Mouse (Mus musculus) MEL (cell line): Measurements from ENCODE around the gene Ncmap. TPM values are rescaled to one million over a fixed set of nuclear protein-coding genes. Genes with fewer than 3 reads are reported as not detected.

Source experiments
- DNase-seq: peaks from one replicate; pipeline ENCODE4 v3.0.0; 2011; ENCODE audit warnings: low read depth, low spot score
- H3K27ac ChIP-seq: 2 replicates; pipeline ENCODE4 v1.5.1; 2012; ENCODE audit warnings: low read depth, mild to moderate bottlenecking, control low read depth, low read length, moderate library complexity; ENCODE audit not compliant: control insufficient read depth
- H3K27me3 ChIP-seq, 2 experiments: fragments of 150-350 bp in 1 of 2; sonication (generic) in 1 of 2; 2 replicates each; pipeline ENCODE4 v1.6.1; 2012; ENCODE audit warnings: low read length in 2 of 2, mild to moderate bottlenecking in 2 of 2, improper control_type of control experiment in 1 of 2, moderate library complexity in 1 of 2; ENCODE audit not compliant: insufficient read depth in 2 of 2, control insufficient read depth in 1 of 2
- H3K36me3 ChIP-seq, 2 experiments: 2 replicates each; pipeline ENCODE4 v1.6.1; 2012 to 2014; ENCODE audit warnings: low read length in 2 of 2, improper control_type of control experiment in 1 of 2, inconsistent platforms in 1 of 2, mild to moderate bottlenecking in 1 of 2; ENCODE audit not compliant: insufficient read depth in 2 of 2, control insufficient read depth in 1 of 2
- H3K4me1 ChIP-seq, 2 experiments: fragments of 150-350 bp in 1 of 2; sonication (generic) in 1 of 2; 2 replicates each; pipeline ENCODE4 v1.6.1; 2012; ENCODE audit warnings: low read length in 2 of 2, improper control_type of control experiment in 1 of 2, mild to moderate bottlenecking in 1 of 2; ENCODE audit not compliant: insufficient read depth in 2 of 2, control insufficient read depth in 1 of 2
- H3K4me3 ChIP-seq, 2 experiments: fragments of 150-350 bp in 1 of 2; sonication (generic) in 1 of 2; 2 replicates each; pipeline ENCODE4 v1.5.1; 2012; ENCODE audit warnings: low read depth in 2 of 2, low read length in 2 of 2, mild to moderate bottlenecking in 2 of 2, moderate library complexity in 2 of 2, control low read depth in 1 of 2, improper control_type of control experiment in 1 of 2; ENCODE audit not compliant: control insufficient read depth in 1 of 2, insufficient read depth in 1 of 2
- H3K79me2 ChIP-seq: 2 replicates; pipeline ENCODE4 v1.6.1; 2012; ENCODE audit warnings: mild to moderate bottlenecking, low read length, moderate library complexity; ENCODE audit not compliant: control insufficient read depth, poor library complexity, insufficient read depth
- H3K9ac ChIP-seq: 2 replicates; pipeline ENCODE4 v1.6.1; 2012; ENCODE audit warnings: low read depth, mild to moderate bottlenecking, control low read depth, low read length, moderate library complexity; ENCODE audit not compliant: control insufficient read depth, poor library complexity, severe bottlenecking
- H3K9me3 ChIP-seq: fragments of 150-350 bp; sonication (generic); replicated peaks from 2 replicates; pipeline ENCODE4 v1.6.1; 2012; ENCODE audit warnings: mild to moderate bottlenecking, low read length, improper control_type of control experiment, moderate library complexity; ENCODE audit not compliant: insufficient read depth
- BHLHE40 ChIP-seq: IDR thresholded peaks from 2 replicates; pipeline ENCODE4 v1.6.1; 2012; ENCODE audit warnings: low read depth, mild to moderate bottlenecking, inconsistent platforms, low read length, improper control_type of control experiment, borderline replicate concordance
- CHD1 ChIP-seq: IDR thresholded peaks from 2 replicates; pipeline ENCODE4 v1.6.1; 2012; ENCODE audit warnings: low read depth, mild to moderate bottlenecking, inconsistent platforms, low read length, improper control_type of control experiment
- CHD2 ChIP-seq: IDR thresholded peaks from 2 replicates; pipeline ENCODE4 v1.6.1; 2011; ENCODE audit warnings: low read length, improper control_type of control experiment
- CTCF ChIP-seq, 3 experiments: IDR thresholded peaks in 2 of 3; conservative IDR thresholded peaks in 1 of 3; 2 replicates each; pipeline ENCODE4 v1.5.1; 2011 to 2012; ENCODE audit warnings: low read length in 3 of 3, low read depth in 2 of 3, mild to moderate bottlenecking in 2 of 3, improper control_type of control experiment in 1 of 3, inconsistent platforms in 1 of 3, mixed read lengths in 1 of 3, moderate library complexity in 1 of 3; ENCODE audit not compliant: control insufficient read depth in 1 of 3, insufficient read depth in 1 of 3, poor library complexity in 1 of 3, severe bottlenecking in 1 of 3
- E2F4 ChIP-seq: IDR thresholded peaks from 2 replicates; pipeline ENCODE4 v1.6.1; 2011; ENCODE audit warnings: low read depth, low read length, improper control_type of control experiment, borderline replicate concordance
- ELF1 ChIP-seq: IDR thresholded peaks from 2 replicates; pipeline ENCODE4 v1.6.1; 2014; ENCODE audit warnings: low read depth, mild to moderate bottlenecking, inconsistent platforms, low read length, improper control_type of control experiment, moderate library complexity
- EP300 ChIP-seq, 2 experiments: IDR thresholded peaks; 2 replicates each; pipeline ENCODE4 v1.6.1; 2011; ENCODE audit warnings: improper control_type of control experiment in 2 of 2, low read length in 2 of 2, low read depth in 1 of 2, mild to moderate bottlenecking in 1 of 2
- ETS1 ChIP-seq: IDR thresholded peaks from 2 replicates; pipeline ENCODE4 v1.6.1; 2012; ENCODE audit warnings: low read depth, mild to moderate bottlenecking, inconsistent platforms, low read length, improper control_type of control experiment, moderate library complexity
- GABPA ChIP-seq: IDR thresholded peaks from 2 replicates; pipeline ENCODE4 v1.6.1; 2012; ENCODE audit warnings: low read depth, mild to moderate bottlenecking, inconsistent platforms, low read length, improper control_type of control experiment, moderate library complexity
- GATA1 ChIP-seq: IDR thresholded peaks from 2 replicates; pipeline ENCODE4 v1.6.1; 2011; ENCODE audit warnings: low read depth, low read length, improper control_type of control experiment
- HCFC1 ChIP-seq: IDR thresholded peaks from 2 replicates; pipeline ENCODE4 v1.6.1; 2012; ENCODE audit warnings: low read depth, mild to moderate bottlenecking, inconsistent platforms, low read length, improper control_type of control experiment, moderate library complexity
- JUND ChIP-seq: IDR thresholded peaks from 2 replicates; pipeline ENCODE4 v1.6.1; 2011; ENCODE audit warnings: low read depth, mild to moderate bottlenecking, improper control_type of control experiment, low read length
- KAT2A ChIP-seq: conservative IDR thresholded peaks from 2 replicates; pipeline ENCODE4 v1.6.1; 2012; ENCODE audit warnings: low read depth, low read length, improper control_type of control experiment, inconsistent platforms
- MAFK ChIP-seq: IDR thresholded peaks from 2 replicates; pipeline ENCODE4 v1.6.1; 2011; ENCODE audit warnings: low read depth, mild to moderate bottlenecking, low read length, improper control_type of control experiment, borderline replicate concordance
- MAX ChIP-seq: IDR thresholded peaks from 2 replicates; pipeline ENCODE4 v1.6.1; 2011; ENCODE audit warnings: low read length, improper control_type of control experiment
- MAZ ChIP-seq: IDR thresholded peaks from 2 replicates; pipeline ENCODE4 v1.6.1; 2012; ENCODE audit warnings: low read depth, mild to moderate bottlenecking, inconsistent platforms, low read length, improper control_type of control experiment
- MEF2A ChIP-seq: IDR thresholded peaks from 2 replicates; pipeline ENCODE4 v1.6.1; 2014; ENCODE audit warnings: low read depth, mild to moderate bottlenecking, inconsistent platforms, low read length, improper control_type of control experiment; ENCODE audit not compliant: poor library complexity, insufficient replicate concordance, severe bottlenecking; ENCODE audit errors: extremely low read depth
- MXI1 ChIP-seq: IDR thresholded peaks from 2 replicates; pipeline ENCODE4 v1.6.1; 2011; ENCODE audit warnings: mild to moderate bottlenecking, low read depth, low read length, improper control_type of control experiment
- MYB ChIP-seq: IDR thresholded peaks from 2 replicates; pipeline ENCODE4 v1.6.1; 2011; ENCODE audit warnings: mild to moderate bottlenecking, low read depth, low read length, improper control_type of control experiment
- MYC ChIP-seq: IDR thresholded peaks from 2 replicates; pipeline ENCODE4 v1.6.1; 2011; ENCODE audit warnings: low read depth, mild to moderate bottlenecking, low read length, improper control_type of control experiment, moderate library complexity
- NELFE ChIP-seq: IDR thresholded peaks from 2 replicates; pipeline ENCODE4 v1.6.1; 2011; ENCODE audit warnings: low read depth, low read length, improper control_type of control experiment
- NRF1 ChIP-seq: IDR thresholded peaks from 2 replicates; pipeline ENCODE4 v1.6.1; 2014; ENCODE audit warnings: low read depth, mild to moderate bottlenecking, inconsistent platforms, low read length, improper control_type of control experiment, moderate library complexity; ENCODE audit not compliant: poor library complexity, insufficient read depth, severe bottlenecking
- POLR2A ChIP-seq, 2 experiments: IDR thresholded peaks; 2 replicates each; pipeline ENCODE4 v1.6.1; 2011 to 2012; ENCODE audit warnings: low read length in 2 of 2, mild to moderate bottlenecking in 2 of 2, control low read depth in 1 of 2, improper control_type of control experiment in 1 of 2, low read depth in 1 of 2, moderate library complexity in 1 of 2; ENCODE audit not compliant: control insufficient read depth in 1 of 2, insufficient read depth in 1 of 2, poor library complexity in 1 of 2
- POLR2AphosphoS2 ChIP-seq: IDR thresholded peaks from 2 replicates; pipeline ENCODE4 v1.6.1; 2011; ENCODE audit warnings: low read length, improper control_type of control experiment
- POLR2AphosphoS5 ChIP-seq: IDR thresholded peaks from 2 replicates; pipeline ENCODE4 v1.6.1; 2012; ENCODE audit warnings: low read depth, borderline replicate concordance, mild to moderate bottlenecking, inconsistent platforms, low read length, moderate library complexity, mixed read lengths
- RAD21 ChIP-seq: IDR thresholded peaks from 2 replicates; pipeline ENCODE4 v1.6.1; 2011; ENCODE audit warnings: mild to moderate bottlenecking, low read depth, low read length, improper control_type of control experiment
- RCOR1 ChIP-seq: IDR thresholded peaks from 2 replicates; pipeline ENCODE4 v1.6.1; 2012; ENCODE audit warnings: low read depth, mild to moderate bottlenecking, inconsistent platforms, low read length, improper control_type of control experiment
- SIN3A ChIP-seq: IDR thresholded peaks from 2 replicates; pipeline ENCODE4 v1.6.1; 2012; ENCODE audit warnings: low read length, improper control_type of control experiment, inconsistent platforms
- SMC3 ChIP-seq: IDR thresholded peaks from 2 replicates; pipeline ENCODE4 v1.6.1; 2011; ENCODE audit warnings: low read depth, low read length, improper control_type of control experiment
- TAL1 ChIP-seq: IDR thresholded peaks from 2 replicates; pipeline ENCODE4 v1.6.1; 2012; ENCODE audit warnings: mild to moderate bottlenecking, inconsistent platforms, low read length, moderate library complexity, mixed read lengths
- TBP ChIP-seq: IDR thresholded peaks from 2 replicates; pipeline ENCODE4 v1.8.0; 2011; ENCODE audit warnings: low read depth, low read length, improper control_type of control experiment
- TCF12 ChIP-seq: IDR thresholded peaks from 2 replicates; pipeline ENCODE4 v1.6.1; 2014; ENCODE audit warnings: low read depth, mild to moderate bottlenecking, inconsistent platforms, low read length, improper control_type of control experiment, moderate library complexity
- USF1 ChIP-seq: IDR thresholded peaks from 2 replicates; pipeline ENCODE4 v1.6.1; 2014; ENCODE audit warnings: low read depth, mild to moderate bottlenecking, inconsistent platforms, low read length, improper control_type of control experiment, moderate library complexity
- USF2 ChIP-seq, 2 experiments: IDR thresholded peaks; 2 replicates each; pipeline ENCODE4 v1.6.1; 2011 to 2012; ENCODE audit warnings: improper control_type of control experiment in 2 of 2, low read length in 2 of 2, borderline replicate concordance in 1 of 2, inconsistent platforms in 1 of 2, low read depth in 1 of 2, mild to moderate bottlenecking in 1 of 2; ENCODE audit not compliant: insufficient read depth in 1 of 2
- ZC3H11A ChIP-seq: IDR thresholded peaks from 2 replicates; pipeline ENCODE4 v1.6.1; 2012; ENCODE audit warnings: low read depth, mild to moderate bottlenecking, inconsistent platforms, low read length, improper control_type of control experiment
- ZKSCAN1 ChIP-seq: IDR thresholded peaks from 2 replicates; pipeline ENCODE4 v1.6.1; 2012; ENCODE audit warnings: low read depth, mild to moderate bottlenecking, inconsistent platforms, low read length, improper control_type of control experiment, moderate library complexity
- ZMIZ1 ChIP-seq: IDR thresholded peaks from 2 replicates; pipeline ENCODE4 v1.6.1; 2012; ENCODE audit warnings: low read depth, mild to moderate bottlenecking, inconsistent platforms, low read length, improper control_type of control experiment, moderate library complexity
- ZNF384 ChIP-seq: IDR thresholded peaks from 2 replicates; pipeline ENCODE4 v1.6.1; 2012; ENCODE audit warnings: low read depth, mild to moderate bottlenecking, inconsistent platforms, low read length, improper control_type of control experiment
- polyA plus RNA-seq, 2 experiments: library from polyadenylated mRNA; stranded (reverse) in 1 of 2; unstranded in 1 of 2; fragments of >175 nt in 1 of 2; fragments of >200 nt in 1 of 2; gene quantifications; 2 replicates each; pipeline versions ENCODE4 v1.2.1 to v1.2.4; 2012; ENCODE audit warnings: low replicate concordance in 2 of 2, low read depth in 1 of 2; ENCODE audit not compliant: insufficient read length in 2 of 2, insufficient read depth in 1 of 2, missing spikeins in 1 of 2
- total RNA-seq: library from RNA; depleted of rRNA; stranded (reverse); fragments of 300-350 nt; gene quantifications from 2 replicates; pipeline ENCODE4 v1.2.3, GENCODE M21; 2012

Ncmap gene
- total and polyA plus RNA-seq, 3 experiments = 0.08 to 0.22 TPM; not detected in 1

GRCm38 (mm10) chr4:135429383-135429782, 31.4 kb upstream of the Ncmap start:
- Histone ChIP-seq H3K36me3 (peaks cover 0 to 24% of the 10 kb centered on the region in 2 experiments; a peak in 2 of 4 replicates), H3K27ac (peak overlapping the region; percentile 72), H3K4me1 (peaks cover 19 to 20% of the 10 kb centered on the region in 2 experiments)
- TF ChIP-seq ZNF384 = peak; percentile 40; the same call in 1 of the 2 replicates
- peak; percentile 42 for TF ChIP-seq NELFE
- TF ChIP-seq MYB = no peak
- TF ChIP-seq GATA1 = peak; percentile 81
- TF ChIP-seq CTCF (IDR thresholded peaks at IDR 0.05 in 2 of 3, conservative IDR thresholded peaks at IDR 0.05 in 1 of 3; ENCODE audit: control insufficient read depth in 1 of 3, insufficient read depth in 1 of 3, low read depth in 2 of 3, low read length in 3 of 3, poor library complexity in 1 of 3, severe bottlenecking in 1 of 3) = no peak
- no peak for TF ChIP-seq RAD21
- TF ChIP-seq BHLHE40 = no peak
- no peak for TF ChIP-seq KAT2A
- TF ChIP-seq GABPA = no peak
- TF ChIP-seq ZC3H11A = no peak
- TF ChIP-seq POLR2A (IDR thresholded peaks at IDR 0.05; ENCODE audit: control insufficient read depth in 1 of 2, insufficient read depth in 1 of 2, low read depth in 1 of 2, low read length in 2 of 2, poor library complexity in 1 of 2) = no peak
- TF ChIP-seq E2F4 = no peak
- TF ChIP-seq ELF1 = no peak
- TF ChIP-seq TCF12 = peak; percentile 78
- TF ChIP-seq ZKSCAN1 = no peak
- no peak for TF ChIP-seq CHD2
- TF ChIP-seq EP300 (IDR thresholded peaks at IDR 0.05; ENCODE audit: low read depth in 1 of 2, low read length in 2 of 2) = peak; percentile 60 to 76; a peak in 3 of 4 replicates
- no peak for TF ChIP-seq MAZ
- TF ChIP-seq ETS1 = peak; percentile 63; the same call in 1 of the 2 replicates
- TF ChIP-seq HCFC1 = no peak
- peak; percentile 82 for TF ChIP-seq MXI1
- TF ChIP-seq POLR2AphosphoS5 = no peak
- TF ChIP-seq TBP = 0 out of 2 replicates have a peak, but pooled peaks have one; percentile 13
- TF ChIP-seq USF1 = no peak
- no peak for TF ChIP-seq CHD1
- TF ChIP-seq TAL1 = no peak
- TF ChIP-seq RCOR1 = peak; percentile 82
- no peak for TF ChIP-seq ZMIZ1
- TF ChIP-seq SMC3 = no peak
- TF ChIP-seq NRF1 = no peak
- TF ChIP-seq MEF2A = no peak
- TF ChIP-seq MYC = peak; percentile 70; the same call in 1 of the 2 replicates
- no peak for TF ChIP-seq USF2 (IDR thresholded peaks at IDR 0.05; ENCODE audit: borderline replicate concordance in 1 of 2, insufficient read depth in 1 of 2, low read depth in 1 of 2, low read length in 2 of 2)
- TF ChIP-seq POLR2AphosphoS2 = no peak
- TF ChIP-seq JUND = no peak
- TF ChIP-seq SIN3A = peak; percentile 36; the same call in 1 of the 2 replicates
- peak; percentile 78 for TF ChIP-seq MAX
- no peak for TF ChIP-seq MAFK

More at GRCm38 (mm10) chr4:135429383-135429782, 31.4 kb upstream of the Ncmap start:
- Histone ChIP-seq H3K27me3 (no peaks in the 10 kb centered on the region), H3K4me3 (peak overlapping the region in 1 of 2 experiments; percentile 11; a peak in 1 of 4 replicates), H3K79me2 (peaks cover 7% of the 10 kb centered on the region; the same call in 1 of the 2 replicates), H3K9me3 (no peaks in the 10 kb centered on the region), H3K9ac (peak overlapping the region; percentile 41)
- DNase-seq = peak; percentile 72
